Mouse (Mus musculus): Measurements from ENCODE around the gene Hes2.

- TF ChIP-seq POLR2A (IDR thresholded peaks at IDR 0.05; ENCODE audit: low read depth, low read length) = no peak
- no peak for TF ChIP-seq CTCF (IDR thresholded peaks at IDR 0.05; ENCODE audit: extremely low read depth, insufficient read depth, insufficient read length, insufficient replicate concordance)
Observed at GRCm38 (mm10) chr4:152199617-152200016, 41.0 kb downstream of the Hes2 start.
